Mouse (Mus musculus) stomach, postnatal 0 days (tissue): Measurements from ENCODE around the gene Slc27a2.

Experiments used
- CTCF ChIP-seq: IDR thresholded peaks from 2 replicates; pipeline ENCODE4 v1.5.1; 2016; ENCODE audit warnings: antibody characterized with exemption, low read depth, mild to moderate bottlenecking, moderate library complexity
- EP300 ChIP-seq: optimal IDR thresholded peaks from 2 replicates; pipeline ENCODE3; 2016; ENCODE audit warnings: antibody characterized with exemption

DNA sequence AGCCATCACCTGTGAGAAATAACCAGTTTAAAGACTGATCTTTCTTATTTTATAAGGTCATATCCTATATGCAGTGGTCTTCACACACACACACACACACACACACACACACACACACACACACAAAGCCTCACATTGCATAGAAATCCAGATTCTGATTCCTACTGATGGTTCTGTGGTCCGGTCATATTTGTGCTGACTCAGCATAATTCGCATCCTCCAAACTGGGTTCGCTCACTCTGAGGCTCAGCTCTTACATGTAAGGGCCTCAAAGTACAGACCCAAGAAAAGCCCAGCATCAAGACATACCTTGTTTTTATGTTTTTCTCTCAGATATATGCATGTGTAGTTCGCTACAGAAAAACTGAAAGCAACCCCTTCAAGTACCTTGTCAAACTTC is 39.1 kb downstream of the Slc27a2 start:
- TF ChIP-seq EP300 (no peak), CTCF (no peak)
